Mouse (Mus musculus): Measurements from ENCODE around the gene Palmd. TPM values are rescaled to one million over a fixed set of nuclear protein-coding genes. Genes with fewer than 3 reads are reported as not detected.

Palmd gene
- polyA plus RNA-seq, 1 experiment from 2014 or later = 7.7 TPM

Other genes starting within 250 kb of the Palmd start
- gene Agl, start 160.8 kb downstream of the Palmd start, polyA plus RNA-seq (2014; fragmentation: Nextera tagmentation; extraction: Ambion mirVana) = 15.2 and 16.6 TPM in 2 replicates
- 9.5 and 10.3 TPM in 2 replicates for gene Frrs1, start 109.5 kb downstream of the Palmd start, polyA plus RNA-seq (2014; fragmentation: Nextera tagmentation; extraction: Ambion mirVana)
- not detected in 2 replicates for gene 4930455H04Rik, start 720 bp downstream of the Palmd start, polyA plus RNA-seq (2014; fragmentation: Nextera tagmentation; extraction: Ambion mirVana)

All from hindbrain, embryonic 11.5 days (tissue).